Mouse (Mus musculus) macrophage (primary cell): Measurements from ENCODE around the gene Col24a1. TPM values are rescaled to one million over a fixed set of nuclear protein-coding genes. Genes with fewer than 3 reads are reported as not detected.

Experiments
- H3K27ac ChIP-seq: fragments of 350-480 bp; formaldehyde crosslinking; 2 replicates; pipeline ENCODE4 v1.9.0; 2021
- H3K36me3 ChIP-seq: fragments of 350-480 bp; formaldehyde crosslinking; 2 replicates; pipeline ENCODE4 v1.9.0; 2021; ENCODE audit errors: inconsistent target
- H3K4me3 ChIP-seq: fragments of 350-480 bp; formaldehyde crosslinking; 2 replicates; pipeline ENCODE4 v1.9.0; 2021; ENCODE audit errors: inconsistent target
- H3K79me2 ChIP-seq: fragments of 350-480 bp; formaldehyde crosslinking; 2 replicates; pipeline ENCODE4 v1.9.0; 2021; ENCODE audit errors: inconsistent target
- WGBS: methylation state at CpG from one replicate; pipeline ENCODE4 v1.1.7; 2026; ENCODE audit warnings: inconsistent platforms; ENCODE audit not compliant: missing documents; 5-methylcytosine and 5-hydroxymethylcytosine counted together
- polyA plus RNA-seq: library from polyadenylated mRNA; stranded (reverse); fragments of 250-400 nt; gene quantifications from 3 replicates; pipeline ENCODE4 v1.2.4, GENCODE M21; 2018; ENCODE audit warnings: inconsistent platforms

Gene Col24a1
- polyA plus RNA-seq, 1 experiment from 2014 or later: not detected

DNA sequence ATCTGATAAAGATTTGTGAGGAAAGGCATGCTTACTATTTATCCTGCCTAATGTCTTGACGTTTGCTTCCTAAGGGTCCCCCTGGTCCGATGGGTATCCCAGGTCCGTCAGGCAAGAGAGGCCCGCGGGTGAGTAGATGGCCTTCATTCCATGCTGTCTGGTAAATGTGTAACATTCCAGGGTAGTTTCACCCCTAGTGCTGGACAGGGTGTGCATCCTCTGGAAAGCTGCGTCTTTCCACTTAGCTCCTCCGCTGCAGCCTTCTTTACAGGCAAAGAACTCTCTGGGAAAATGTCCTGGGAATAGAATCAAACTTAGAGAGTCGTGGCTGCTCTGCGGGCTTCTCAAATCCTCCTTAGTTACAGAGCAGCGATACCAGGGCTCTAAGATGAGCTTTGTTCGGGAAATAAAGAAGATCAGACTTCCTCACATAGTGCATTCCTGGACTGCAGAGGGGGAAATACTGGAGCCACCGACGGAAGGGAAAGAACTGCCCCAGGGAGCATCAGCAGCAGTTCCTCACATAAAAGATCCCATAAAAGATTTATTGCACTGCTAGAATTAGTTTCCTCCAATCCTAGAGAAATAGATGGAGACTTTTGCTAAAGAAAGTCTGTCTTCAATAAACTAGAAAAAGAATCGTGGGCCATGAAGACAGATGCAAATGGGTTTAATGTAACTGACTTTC lies 28.5 kb downstream of the Col24a1 start:
- no peaks in the 10 kb centered on the region for H3K79me2 ChIP-seq
- H3K27ac ChIP-seq: no peak overlapping the region
- H3K36me3 ChIP-seq: no peaks in the 10 kb centered on the region
- 82% methylated on average over 14 of the region's 14 CpGs for WGBS
- no peak overlapping the region for H3K4me3 ChIP-seq

DNA sequence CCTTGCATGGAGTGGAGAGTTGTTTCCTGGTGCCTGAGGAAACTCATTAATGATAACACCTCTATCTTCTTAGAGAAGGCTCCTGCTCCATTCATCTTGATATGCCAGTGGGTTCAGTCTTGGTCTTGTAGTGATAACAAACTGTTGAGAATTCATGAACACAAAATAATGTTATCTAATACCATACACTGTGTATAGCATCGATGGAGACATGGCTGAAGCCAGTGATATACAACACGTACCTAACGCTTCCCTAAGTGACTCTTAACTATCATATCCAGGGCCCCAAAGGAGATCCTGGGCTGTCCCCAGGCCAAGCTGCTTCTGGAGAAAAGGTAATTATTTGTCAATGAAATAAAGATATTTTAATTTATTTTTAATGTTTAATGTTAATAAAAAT lies 33.1 kb downstream of the Col24a1 start:
- Histone ChIP-seq H3K36me3 (no peaks in the 10 kb centered on the region), H3K27ac (no peak overlapping the region), H3K79me2 (no peaks in the 10 kb centered on the region), H3K4me3 (no peak overlapping the region)
- WGBS: 86% methylated on average over 3 of the region's 3 CpGs

GRCm38 (mm10) chr3:145331642-145332041 lies 39.4 kb downstream of the Col24a1 start:
- H3K27ac ChIP-seq: no peak overlapping the region
- no peaks in the 10 kb centered on the region for H3K36me3 ChIP-seq
- H3K79me2 ChIP-seq: no peaks in the 10 kb centered on the region
- no peak overlapping the region for H3K4me3 ChIP-seq
- WGBS: 16% methylated on average over 8 of the region's 8 CpGs

- H3K27ac ChIP-seq: no peak overlapping the region
- no peaks in the 10 kb centered on the region for H3K79me2 ChIP-seq
- WGBS: 77% methylated on average over 3 of the region's 3 CpGs
- no peaks in the 10 kb centered on the region for H3K36me3 ChIP-seq
- no peak overlapping the region for H3K4me3 ChIP-seq
These were observed 41.8 kb downstream of the Col24a1 start for GRCm38 (mm10) chr3:145334046-145334445.

- WGBS: 85% methylated on average over 2 of the region's 2 CpGs
These were observed 44.9 kb downstream of the Col24a1 start for GRCm38 (mm10) chr3:145337161-145337560.

GRCm38 (mm10) chr3:145339851-145340499 lies 47.7 kb downstream of the Col24a1 start:
- Histone ChIP-seq H3K27ac (no peak overlapping the region), H3K4me3 (no peak overlapping the region), H3K36me3 (no peaks in the 10 kb centered on the region), H3K79me2 (no peaks in the 10 kb centered on the region)
- WGBS: 88% methylated on average over 10 of the region's 10 CpGs

More at GRCm38 (mm10) chr3:145337161-145337560, 44.9 kb downstream of the Col24a1 start:
- no peaks in the 10 kb centered on the region for H3K36me3 ChIP-seq
- H3K4me3 ChIP-seq: no peak overlapping the region
- no peak overlapping the region for H3K27ac ChIP-seq
- no peaks in the 10 kb centered on the region for H3K79me2 ChIP-seq

DNA sequence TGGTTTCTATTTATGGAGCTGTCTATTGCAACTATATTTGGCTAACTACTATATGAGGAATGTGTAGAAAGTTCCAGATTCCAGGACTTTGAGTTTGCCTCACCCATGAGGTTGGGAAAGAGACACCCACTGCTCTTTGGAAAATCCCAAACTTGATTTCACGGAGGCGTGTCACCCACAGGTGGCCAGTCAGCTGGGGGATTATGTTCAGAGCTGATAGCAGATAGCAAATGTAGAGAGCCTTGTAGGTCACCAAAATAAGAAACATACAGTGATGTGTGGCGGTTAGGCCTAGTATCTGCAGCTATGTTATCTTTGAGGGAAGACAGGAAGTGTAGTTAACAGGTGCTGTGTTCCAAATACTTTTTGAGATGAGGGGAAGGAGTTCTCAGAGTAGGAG lies 56.4 kb downstream of the Col24a1 start:
- Histone ChIP-seq H3K36me3 (no peaks in the 10 kb centered on the region), H3K27ac (no peak overlapping the region), H3K79me2 (no peaks in the 10 kb centered on the region), H3K4me3 (no peak overlapping the region)
- WGBS: 94% methylated on average over 3 of the region's 3 CpGs

GRCm38 (mm10) chr3:145353951-145354350 lies 61.7 kb downstream of the Col24a1 start:
- Histone ChIP-seq H3K36me3 (no peaks in the 10 kb centered on the region), H3K79me2 (no peaks in the 10 kb centered on the region), H3K4me3 (no peak overlapping the region), H3K27ac (no peak overlapping the region)
- WGBS: 85% methylated on average over 3 of the region's 3 CpGs

GRCm38 (mm10) chr3:145356865-145357487 lies 64.7 kb downstream of the Col24a1 start:
- no peaks in the 10 kb centered on the region for H3K36me3 ChIP-seq
- no peaks in the 10 kb centered on the region for H3K79me2 ChIP-seq
- 88% methylated on average over 6 of the region's 6 CpGs for WGBS
- no peak overlapping the region for H3K4me3 ChIP-seq
- H3K27ac ChIP-seq: no peak overlapping the region

DNA sequence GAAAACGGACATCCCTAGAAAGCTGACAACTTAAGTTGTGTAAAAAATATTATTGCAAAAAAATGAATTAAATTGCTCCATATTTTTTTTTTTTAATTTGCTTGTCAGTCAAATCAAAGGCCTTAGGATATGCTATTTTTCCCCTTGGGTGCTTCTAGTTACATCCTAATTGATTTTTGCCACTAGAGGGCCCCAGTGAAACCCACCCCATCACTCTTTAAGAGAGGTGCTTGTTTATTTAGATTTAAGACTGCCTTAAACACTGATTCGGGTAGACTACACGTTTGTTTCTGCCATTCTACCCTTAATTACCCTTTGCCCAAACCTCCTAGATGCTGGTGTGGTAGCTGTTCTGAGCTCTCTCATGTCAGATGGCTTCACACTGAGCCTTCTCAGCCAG lies 73.0 kb downstream of the Col24a1 start:
- Histone ChIP-seq H3K36me3 (no peaks in the 10 kb centered on the region), H3K79me2 (no peaks in the 10 kb centered on the region), H3K27ac (no peak overlapping the region), H3K4me3 (no peak overlapping the region)
- 30% methylated on average over 3 of the region's 3 CpGs for WGBS

GRCm38 (mm10) chr3:145367176-145367717 lies 75.0 kb downstream of the Col24a1 start:
- Histone ChIP-seq H3K79me2 (no peaks in the 10 kb centered on the region), H3K27ac (no peak overlapping the region), H3K36me3 (no peaks in the 10 kb centered on the region), H3K4me3 (no peak overlapping the region)
- WGBS: 84% methylated on average over 4 of the region's 4 CpGs

DNA sequence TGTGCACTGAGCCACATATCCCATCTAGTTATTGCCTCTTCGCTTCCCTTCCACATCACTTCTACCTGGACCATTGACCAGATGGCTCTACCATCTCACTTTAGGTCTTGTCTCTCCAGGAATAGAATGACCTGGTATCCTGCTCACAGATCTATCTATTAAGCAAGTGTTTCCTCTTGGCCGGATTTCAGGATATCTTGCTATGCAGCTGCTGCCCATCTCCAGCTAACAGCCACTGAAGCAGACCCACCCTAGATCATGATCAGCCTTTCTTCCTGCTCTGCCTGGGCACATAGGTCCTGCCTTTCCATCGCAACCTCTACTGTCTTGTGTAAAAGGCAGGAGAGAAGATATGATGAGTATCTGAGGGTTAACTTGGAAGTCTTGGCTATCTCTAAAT lies 84.0 kb downstream of the Col24a1 start:
- H3K36me3 ChIP-seq: no peaks in the 10 kb centered on the region

DNA sequence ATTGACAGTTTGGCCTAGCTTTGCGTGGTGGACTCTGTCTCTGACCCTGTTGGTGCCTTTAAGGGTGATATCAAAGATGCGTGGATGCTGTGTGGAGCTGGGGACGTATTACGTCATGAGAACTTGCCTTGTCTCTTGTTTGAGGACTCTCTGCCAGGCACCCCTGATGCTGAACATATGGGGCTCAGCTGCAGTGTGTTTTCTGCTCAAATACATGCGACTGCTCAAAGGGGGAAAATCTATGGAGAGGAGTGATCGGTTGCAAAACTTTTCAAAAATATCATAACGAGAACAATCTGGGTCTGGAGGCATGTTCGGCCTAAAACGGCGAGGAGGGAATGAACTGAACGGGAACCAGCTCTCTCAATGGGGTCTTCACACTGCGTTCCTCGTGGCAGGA lies 90.8 kb downstream of the Col24a1 start:
- H3K79me2 ChIP-seq: no peaks in the 10 kb centered on the region
- no peak overlapping the region for H3K4me3 ChIP-seq
- 75% methylated on average over 13 of the region's 13 CpGs for WGBS
- H3K27ac ChIP-seq: no peak overlapping the region
- H3K36me3 ChIP-seq: no peaks in the 10 kb centered on the region

More for the DNA sequence above, 84.0 kb downstream of the Col24a1 start:
- H3K79me2 ChIP-seq: no peaks in the 10 kb centered on the region
- H3K4me3 ChIP-seq: no peak overlapping the region
- WGBS: 87% methylated on average over 3 of the region's 3 CpGs
- no peak overlapping the region for H3K27ac ChIP-seq

DNA sequence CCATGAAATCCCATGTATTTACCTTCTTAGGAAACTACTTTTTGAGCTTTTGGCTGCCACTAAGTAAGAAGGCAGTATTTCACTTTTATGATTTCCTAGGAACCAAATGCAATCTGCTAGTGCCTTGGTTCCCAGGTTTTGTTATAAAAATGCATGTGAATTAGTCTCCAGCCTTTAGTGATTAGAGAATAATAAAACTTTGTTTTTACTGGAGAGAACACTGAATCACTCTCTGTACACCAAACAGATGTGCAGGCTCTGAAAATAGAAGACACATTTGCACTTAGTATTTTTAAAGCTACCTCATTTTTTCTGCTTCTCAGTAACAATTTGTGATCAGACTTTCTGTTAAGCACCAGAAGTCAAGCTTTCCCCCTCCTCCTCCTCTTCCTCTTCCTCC lies 94.2 kb downstream of the Col24a1 start:
- Histone ChIP-seq H3K36me3 (no peaks in the 10 kb centered on the region), H3K27ac (no peak overlapping the region), H3K79me2 (no peaks in the 10 kb centered on the region), H3K4me3 (no peak overlapping the region)

GRCm38 (mm10) chr3:145390681-145391080 lies 98.4 kb downstream of the Col24a1 start:
- WGBS: 53% methylated on average over 4 of the region's 4 CpGs
- Histone ChIP-seq H3K27ac (no peak overlapping the region), H3K4me3 (no peak overlapping the region), H3K36me3 (no peaks in the 10 kb centered on the region), H3K79me2 (no peaks in the 10 kb centered on the region)
